Mouse (Mus musculus) forebrain, embryonic 12.5 days (tissue): ENCODE data around the gene Arid3a. TPM values are rescaled to one million over a fixed set of nuclear protein-coding genes. Genes with fewer than 3 reads are reported as not detected.

Experiments
- ATAC-seq: fragments of 200-750 bp; cut with Nextera tagmentation; 2 replicates; pipeline ENCODE4 v1.8.0; 2017; ENCODE audit warnings: moderate TSS enrichment; ENCODE audit not compliant: low FRiP score
- H3K27ac ChIP-seq: fragments of 300-500 bp; sonication (generic); 2 replicates; pipeline ENCODE4 v1.5.1; 2016; ENCODE audit warnings: mild to moderate bottlenecking
- H3K27me3 ChIP-seq: fragments of 300-500 bp; sonication (generic); 2 replicates; pipeline ENCODE4 v1.6.1; 2016; ENCODE audit warnings: mild to moderate bottlenecking
- H3K36me3 ChIP-seq: fragments of 300-500 bp; sonication (generic); replicated peaks from 2 replicates; pipeline ENCODE4 v1.6.1; 2016; ENCODE audit warnings: mild to moderate bottlenecking
- H3K4me1 ChIP-seq: fragments of 300-500 bp; sonication (generic); 2 replicates; pipeline ENCODE4 v1.6.1; 2016
- H3K4me2 ChIP-seq: fragments of 300-500 bp; sonication (generic); 2 replicates; pipeline ENCODE4 v1.6.1; 2016; ENCODE audit warnings: mild to moderate bottlenecking, moderate library complexity
- H3K4me3 ChIP-seq: fragments of 300-500 bp; sonication (generic); replicated peaks from 2 replicates; pipeline ENCODE4 v1.5.1; 2016; ENCODE audit warnings: mild to moderate bottlenecking
- H3K9ac ChIP-seq: fragments of 300-500 bp; sonication (generic); 2 replicates; pipeline ENCODE4 v1.6.1; 2016; ENCODE audit warnings: mild to moderate bottlenecking
- H3K9me3 ChIP-seq: fragments of 300-500 bp; sonication (generic); 2 replicates; pipeline ENCODE4 v1.6.1; 2016
- WGBS: fragments of 180-500 bp; shearing (Covaris S2); methylation state at CpG from one replicate; pipeline ENCODE4 v1.1.7; 2016; 5-methylcytosine and 5-hydroxymethylcytosine counted together
- polyA plus RNA-seq: library from polyadenylated mRNA; unstranded; fragments of >200 nt; fragmentation: Nextera tagmentation; extraction: Ambion mirVana; gene quantifications from 2 replicates; pipeline ENCODE4 v1.2.1, GENCODE M21; 2016

The Arid3a gene
- polyA plus RNA-seq, 1 experiment from 2014 or later: 4.5 TPM

GRCm38 (mm10) chr10:79977324-79977723 lies 50.5 kb downstream of the Arid3a start:
- Histone ChIP-seq H3K36me3 (peaks cover 60% of the 10 kb centered on the region), H3K4me3 (0 out of 2 replicates have a peak overlapping the region, but pooled peaks have one; percentile 1), H3K4me1 (peaks cover 17% of the 10 kb centered on the region), H3K9ac (peak overlapping the region; percentile 12; the same call in 1 of the 2 replicates), H3K9me3 (no peaks in the 10 kb centered on the region), H3K4me2 (no peak overlapping the region), H3K27ac (no peak overlapping the region), H3K27me3 (peaks cover 14% of the 10 kb centered on the region)
- ATAC-seq: no peak
- 81% methylated on average over 28 of the region's 28 CpGs for WGBS

- Histone ChIP-seq H3K9ac (no peak overlapping the region), H3K27ac (no peak overlapping the region), H3K9me3 (no peaks in the 10 kb centered on the region), H3K4me3 (no peak overlapping the region), H3K4me2 (no peak overlapping the region), H3K27me3 (peaks cover 7% of the 10 kb centered on the region; the same call in 1 of the 2 replicates), H3K36me3 (peaks cover 60% of the 10 kb centered on the region), H3K4me1 (peaks cover 24% of the 10 kb centered on the region)
- no peak for ATAC-seq
- WGBS: 94% methylated on average over 21 of the region's 21 CpGs
These were observed 51.2 kb downstream of the Arid3a start for GRCm38 (mm10) chr10:79978061-79978460.

- Histone ChIP-seq H3K4me3 (no peak overlapping the region), H3K27me3 (no peaks in the 10 kb centered on the region), H3K9ac (no peak overlapping the region), H3K27ac (no peak overlapping the region), H3K9me3 (no peaks in the 10 kb centered on the region), H3K4me2 (no peak overlapping the region), H3K4me1 (peaks cover 31% of the 10 kb centered on the region), H3K36me3 (peaks cover 54% of the 10 kb centered on the region)
- ATAC-seq: no peak
- 94% methylated on average over 22 of the region's 22 CpGs for WGBS
These were observed 52.7 kb downstream of the Arid3a start for GRCm38 (mm10) chr10:79979401-79980155.

- peak overlapping the region; percentile 91 for H3K4me2 ChIP-seq
- H3K9me3 ChIP-seq: no peaks in the 10 kb centered on the region
- ATAC-seq: no peak
- H3K9ac ChIP-seq: peak overlapping the region; percentile 80
- 79% methylated on average over 5 of the region's 5 CpGs for WGBS
- peaks cover 18% of the 10 kb centered on the region for H3K27me3 ChIP-seq
- H3K4me3 ChIP-seq: peak overlapping the region; percentile 76
- H3K4me1 ChIP-seq: peaks cover 55% of the 10 kb centered on the region
- H3K36me3 ChIP-seq: peaks cover 21% of the 10 kb centered on the region
- peak overlapping the region; percentile 94; the same call in 1 of the 2 replicates for H3K27ac ChIP-seq
These were observed 56.4 kb downstream of the Arid3a start for GRCm38 (mm10) chr10:79983205-79983604.

- Histone ChIP-seq H3K27ac (peak overlapping the region; percentile 94), H3K4me3 (peak overlapping the region; percentile 76), H3K27me3 (peaks cover 22% of the 10 kb centered on the region), H3K4me1 (peaks cover 59% of the 10 kb centered on the region), H3K4me2 (peak overlapping the region; percentile 91), H3K9me3 (no peaks in the 10 kb centered on the region), H3K36me3 (peaks cover 16% of the 10 kb centered on the region), H3K9ac (peak overlapping the region; percentile 80)
- under 1% methylated on average over 15 of the region's 21 CpGs for WGBS
- 0 out of 2 replicates have a peak, but pooled peaks have one; percentile 2 for ATAC-seq
These were observed 56.8 kb downstream of the Arid3a start for GRCm38 (mm10) chr10:79983670-79984069.

- Histone ChIP-seq H3K36me3 (peaks cover 10% of the 10 kb centered on the region), H3K4me3 (peak within 1 kb of the TSS; percentile 76), H3K9ac (peak within 1 kb of the TSS; percentile 80), H3K9me3 (no peaks in the 10 kb centered on the region), H3K27ac (peak within 1 kb of the TSS; percentile 94), H3K27me3 (peaks cover 29% of the 10 kb centered on the region), H3K4me2 (peak within 1 kb of the TSS; percentile 91), H3K4me1 (peaks cover 62% of the 10 kb centered on the region)
- WGBS: under 1% methylated on average over 41 of the region's 49 CpGs
- peak; percentile 79 for ATAC-seq
These were observed 57.5 kb downstream of the Arid3a start, which contains the start of gene Tmem259 for GRCm38 (mm10) chr10:79984195-79984816. TSS of gene Tmem259 (minus strand) at chr10:79984330.

- WGBS: under 1% methylated on average over 22 of the region's 22 CpGs
- Histone ChIP-seq H3K27me3 (peaks cover 34% of the 10 kb centered on the region), H3K9ac (peak overlapping the region; percentile 80), H3K9me3 (no peaks in the 10 kb centered on the region), H3K4me2 (peak overlapping the region; percentile 91), H3K36me3 (0 out of 2 replicates have a peak, but pooled peaks cover 4% of the 10 kb centered on the region), H3K27ac (peak overlapping the region; percentile 94), H3K4me1 (peaks cover 63% of the 10 kb centered on the region), H3K4me3 (peak overlapping the region; percentile 76)
- ATAC-seq: peak; percentile 94
These were observed 58.0 kb downstream of the Arid3a start for GRCm38 (mm10) chr10:79984871-79985270.

- H3K4me3 ChIP-seq: peak overlapping the region; percentile 76
- H3K27me3 ChIP-seq: peaks cover 41% of the 10 kb centered on the region
- H3K9me3 ChIP-seq: no peaks in the 10 kb centered on the region
- peak overlapping the region; percentile 91 for H3K4me2 ChIP-seq
- H3K9ac ChIP-seq: peak overlapping the region; percentile 80
- H3K27ac ChIP-seq: peak overlapping the region; percentile 94
- H3K4me1 ChIP-seq: peaks cover 63% of the 10 kb centered on the region
- 0 out of 2 replicates have a peak, but pooled peaks cover under 1% of the 10 kb centered on the region for H3K36me3 ChIP-seq
- WGBS: 5% methylated on average over 35 of the region's 35 CpGs
- ATAC-seq: no peak
These were observed 58.7 kb downstream of the Arid3a start for GRCm38 (mm10) chr10:79985334-79986231.

GRCm38 (mm10) chr10:79986232-79986878 lies 59.5 kb downstream of the Arid3a start:
- no peaks in the 10 kb centered on the region for H3K36me3 ChIP-seq
- no peak for ATAC-seq
- peak overlapping the region; percentile 94 for H3K27ac ChIP-seq
- peak overlapping the region; percentile 80 for H3K9ac ChIP-seq
- H3K4me2 ChIP-seq: peak overlapping the region; percentile 91
- H3K27me3 ChIP-seq: peaks cover 49% of the 10 kb centered on the region
- no peaks in the 10 kb centered on the region for H3K9me3 ChIP-seq
- H3K4me1 ChIP-seq: peaks cover 57% of the 10 kb centered on the region
- H3K4me3 ChIP-seq: peak overlapping the region; percentile 76
- 50% methylated on average over 6 of the region's 6 CpGs for WGBS

GRCm38 (mm10) chr10:79986963-79987362 lies 60.1 kb downstream of the Arid3a start:
- Histone ChIP-seq H3K4me1 (peaks cover 51% of the 10 kb centered on the region), H3K9ac (no peak overlapping the region), H3K27me3 (peaks cover 49% of the 10 kb centered on the region), H3K36me3 (no peaks in the 10 kb centered on the region), H3K9me3 (peaks cover 3% of the 10 kb centered on the region; the same call in 1 of the 2 replicates), H3K4me2 (peak overlapping the region; percentile 13; the same call in 1 of the 2 replicates), H3K27ac (peak overlapping the region; percentile 31; the same call in 1 of the 2 replicates), H3K4me3 (peak overlapping the region; percentile 41; the same call in 1 of the 2 replicates)
- no peak for ATAC-seq
- 3% methylated on average over 11 of the region's 11 CpGs for WGBS

- peak overlapping the region; percentile 41 for H3K4me3 ChIP-seq
- 10% methylated on average over 27 of the region's 27 CpGs for WGBS
- peaks cover 3% of the 10 kb centered on the region; the same call in 1 of the 2 replicates for H3K9me3 ChIP-seq
- H3K36me3 ChIP-seq: no peaks in the 10 kb centered on the region
- H3K27me3 ChIP-seq: peaks cover 49% of the 10 kb centered on the region
- peaks cover 44% of the 10 kb centered on the region for H3K4me1 ChIP-seq
- H3K27ac ChIP-seq: peak overlapping the region; percentile 56
- ATAC-seq: no peak
- peak overlapping the region; percentile 54 for H3K4me2 ChIP-seq
- peak overlapping the region; percentile 33 for H3K9ac ChIP-seq
These were observed 61.1 kb downstream of the Arid3a start for GRCm38 (mm10) chr10:79987771-79988505.
